Mouse (Mus musculus) forebrain, embryonic 12.5 days (tissue): ENCODE measurements around the gene Rfx2. TPM values are rescaled to one million over a fixed set of nuclear protein-coding genes. Genes with fewer than 3 reads are reported as not detected.

Source experiments
- ATAC-seq: fragments of 200-750 bp; cut with Nextera tagmentation; 2 replicates; pipeline ENCODE4 v1.8.0; 2017; ENCODE audit warnings: moderate TSS enrichment; ENCODE audit not compliant: low FRiP score
- H3K27ac ChIP-seq: fragments of 300-500 bp; sonication (generic); 2 replicates; pipeline ENCODE4 v1.5.1; 2016; ENCODE audit warnings: mild to moderate bottlenecking
- H3K27me3 ChIP-seq: fragments of 300-500 bp; sonication (generic); 2 replicates; pipeline ENCODE4 v1.6.1; 2016; ENCODE audit warnings: mild to moderate bottlenecking
- H3K36me3 ChIP-seq: fragments of 300-500 bp; sonication (generic); replicated peaks from 2 replicates; pipeline ENCODE4 v1.6.1; 2016; ENCODE audit warnings: mild to moderate bottlenecking
- H3K4me1 ChIP-seq: fragments of 300-500 bp; sonication (generic); 2 replicates; pipeline ENCODE4 v1.6.1; 2016
- H3K4me2 ChIP-seq: fragments of 300-500 bp; sonication (generic); 2 replicates; pipeline ENCODE4 v1.6.1; 2016; ENCODE audit warnings: mild to moderate bottlenecking, moderate library complexity
- H3K4me3 ChIP-seq: fragments of 300-500 bp; sonication (generic); replicated peaks from 2 replicates; pipeline ENCODE4 v1.5.1; 2016; ENCODE audit warnings: mild to moderate bottlenecking
- H3K9ac ChIP-seq: fragments of 300-500 bp; sonication (generic); 2 replicates; pipeline ENCODE4 v1.6.1; 2016; ENCODE audit warnings: mild to moderate bottlenecking
- H3K9me3 ChIP-seq: fragments of 300-500 bp; sonication (generic); 2 replicates; pipeline ENCODE4 v1.6.1; 2016
- WGBS: fragments of 180-500 bp; shearing (Covaris S2); methylation state at CpG from one replicate; pipeline ENCODE4 v1.1.7; 2016; 5-methylcytosine and 5-hydroxymethylcytosine counted together
- polyA plus RNA-seq: library from polyadenylated mRNA; unstranded; fragments of >200 nt; fragmentation: Nextera tagmentation; extraction: Ambion mirVana; gene quantifications from 2 replicates; pipeline ENCODE4 v1.2.1, GENCODE M21; 2016

Gene Rfx2
- polyA plus RNA-seq, 1 experiment from 2014 or later: 7.2 TPM

GRCm38 (mm10) chr17:56757416-56758123, 73.2 kb downstream of the Rfx2 start, which contains the start of gene Nrtn:
Nrtn (minus strand) TSS chr17:56757530.
- under 1% methylated on average over 45 of the region's 48 CpGs for WGBS
- Histone ChIP-seq H3K36me3 (no peaks in the 10 kb centered on the region), H3K27ac (no peak within 1 kb of the TSS), H3K4me1 (peaks cover 29% of the 10 kb centered on the region), H3K9me3 (no peaks in the 10 kb centered on the region), H3K9ac (peak within 1 kb of the TSS; percentile 59), H3K4me3 (peak within 1 kb of the TSS; percentile 45), H3K4me2 (peak within 1 kb of the TSS; percentile 93), H3K27me3 (peaks cover 89% of the 10 kb centered on the region)
- ATAC-seq: peak; percentile 55

- WGBS: under 1% methylated on average over 51 of the region's 51 CpGs
- H3K36me3 ChIP-seq: no peaks in the 10 kb centered on the region
- peak overlapping the region; percentile 45 for H3K4me3 ChIP-seq
- peak overlapping the region; percentile 59 for H3K9ac ChIP-seq
- peak; percentile 9; the same call in 1 of the 2 replicates for ATAC-seq
- H3K27ac ChIP-seq: no peak overlapping the region
- no peaks in the 10 kb centered on the region for H3K9me3 ChIP-seq
- H3K4me2 ChIP-seq: peak overlapping the region; percentile 93
- peaks cover 23% of the 10 kb centered on the region for H3K4me1 ChIP-seq
- peaks cover 97% of the 10 kb centered on the region for H3K27me3 ChIP-seq
These were observed 74.0 kb downstream of the Rfx2 start for GRCm38 (mm10) chr17:56756703-56757399.

GRCm38 (mm10) chr17:56754271-56755185, 76.3 kb downstream of the Rfx2 start:
- Histone ChIP-seq H3K9ac (no peak overlapping the region), H3K27ac (no peak overlapping the region), H3K4me2 (no peak overlapping the region), H3K9me3 (no peaks in the 10 kb centered on the region), H3K27me3 (peaks cover 98% of the 10 kb centered on the region), H3K4me3 (no peak overlapping the region), H3K4me1 (peaks cover 24% of the 10 kb centered on the region), H3K36me3 (no peaks in the 10 kb centered on the region)
- no peak for ATAC-seq
- 15% methylated on average over 36 of the region's 36 CpGs for WGBS

- no peak overlapping the region for H3K27ac ChIP-seq
- no peaks in the 10 kb centered on the region for H3K9me3 ChIP-seq
- WGBS: 21% methylated on average over 15 of the region's 15 CpGs
- H3K4me1 ChIP-seq: peaks cover 20% of the 10 kb centered on the region
- H3K4me2 ChIP-seq: no peak overlapping the region
- peaks cover 93% of the 10 kb centered on the region for H3K27me3 ChIP-seq
- H3K4me3 ChIP-seq: no peak overlapping the region
- ATAC-seq: no peak
- H3K9ac ChIP-seq: no peak overlapping the region
- no peaks in the 10 kb centered on the region for H3K36me3 ChIP-seq
These were observed 77.4 kb downstream of the Rfx2 start for GRCm38 (mm10) chr17:56753452-56753851.

- Histone ChIP-seq H3K27ac (no peak overlapping the region), H3K4me1 (peaks cover 8% of the 10 kb centered on the region; the same call in 1 of the 2 replicates), H3K9ac (no peak overlapping the region), H3K27me3 (peaks cover 83% of the 10 kb centered on the region), H3K9me3 (no peaks in the 10 kb centered on the region), H3K36me3 (no peaks in the 10 kb centered on the region), H3K4me3 (peak overlapping the region; percentile 35), H3K4me2 (peak overlapping the region; percentile 44)
- peak; percentile 79 for ATAC-seq
- 23% methylated on average over 71 of the region's 71 CpGs for WGBS
These were observed 79.3 kb downstream of the Rfx2 start for GRCm38 (mm10) chr17:56751404-56752072.

GRCm38 (mm10) chr17:56744173-56744572, 86.6 kb downstream of the Rfx2 start:
- Histone ChIP-seq H3K9ac (no peak overlapping the region), H3K27me3 (peaks cover 23% of the 10 kb centered on the region; the same call in 1 of the 2 replicates), H3K4me2 (no peak overlapping the region), H3K4me3 (no peak overlapping the region), H3K36me3 (no peaks in the 10 kb centered on the region), H3K9me3 (no peaks in the 10 kb centered on the region), H3K4me1 (no peaks in the 10 kb centered on the region), H3K27ac (no peak overlapping the region)
- WGBS: 67% methylated on average over 5 of the region's 5 CpGs
- no peak for ATAC-seq

GRCm38 (mm10) chr17:56740788-56741160, 90.0 kb downstream of the Rfx2 start:
- Histone ChIP-seq H3K27ac (no peak overlapping the region), H3K9me3 (no peaks in the 10 kb centered on the region), H3K4me3 (no peak overlapping the region), H3K36me3 (no peaks in the 10 kb centered on the region), H3K9ac (no peak overlapping the region), H3K4me1 (no peaks in the 10 kb centered on the region), H3K4me2 (no peak overlapping the region), H3K27me3 (peaks cover 24% of the 10 kb centered on the region)
- ATAC-seq: no peak
- 79% methylated on average over 17 of the region's 17 CpGs for WGBS

- no peak for ATAC-seq
- Histone ChIP-seq H3K27ac (no peak overlapping the region), H3K36me3 (no peaks in the 10 kb centered on the region), H3K4me1 (no peaks in the 10 kb centered on the region), H3K9me3 (no peaks in the 10 kb centered on the region), H3K4me2 (no peak overlapping the region), H3K27me3 (peaks cover 24% of the 10 kb centered on the region), H3K9ac (no peak overlapping the region), H3K4me3 (no peak overlapping the region)
- 83% methylated on average over 16 of the region's 17 CpGs for WGBS
These were observed 90.6 kb downstream of the Rfx2 start for GRCm38 (mm10) chr17:56740118-56740787.

GRCm38 (mm10) chr17:56738221-56738620, 92.6 kb downstream of the Rfx2 start:
- no peak overlapping the region for H3K9ac ChIP-seq
- WGBS: 82% methylated on average over 10 of the region's 10 CpGs
- no peaks in the 10 kb centered on the region for H3K4me1 ChIP-seq
- H3K27ac ChIP-seq: no peak overlapping the region
- ATAC-seq: no peak
- H3K9me3 ChIP-seq: no peaks in the 10 kb centered on the region
- H3K4me3 ChIP-seq: no peak overlapping the region
- peaks cover 25% of the 10 kb centered on the region for H3K27me3 ChIP-seq
- no peaks in the 10 kb centered on the region for H3K36me3 ChIP-seq
- no peak overlapping the region for H3K4me2 ChIP-seq

- H3K4me3 ChIP-seq: no peak overlapping the region
- no peaks in the 10 kb centered on the region for H3K36me3 ChIP-seq
- H3K27me3 ChIP-seq: peaks cover 22% of the 10 kb centered on the region
- H3K4me1 ChIP-seq: no peaks in the 10 kb centered on the region
- ATAC-seq: no peak
- no peak overlapping the region for H3K4me2 ChIP-seq
- no peaks in the 10 kb centered on the region for H3K9me3 ChIP-seq
- 47% methylated on average over 8 of the region's 8 CpGs for WGBS
- H3K9ac ChIP-seq: no peak overlapping the region
- H3K27ac ChIP-seq: no peak overlapping the region
These were observed 94.3 kb downstream of the Rfx2 start for GRCm38 (mm10) chr17:56736534-56736933.

GRCm38 (mm10) chr17:56729656-56730055, 101.2 kb downstream of the Rfx2 start:
- Histone ChIP-seq H3K36me3 (peaks cover 3% of the 10 kb centered on the region; the same call in 1 of the 2 replicates), H3K9me3 (no peaks in the 10 kb centered on the region), H3K27ac (no peak overlapping the region), H3K4me2 (no peak overlapping the region), H3K27me3 (peaks cover 8% of the 10 kb centered on the region; the same call in 1 of the 2 replicates), H3K4me1 (peaks cover 24% of the 10 kb centered on the region), H3K9ac (no peak overlapping the region), H3K4me3 (no peak overlapping the region)
- WGBS: 35% methylated on average over 2 of the region's 2 CpGs
- ATAC-seq: no peak
